Mouse (Mus musculus): ENCODE measurements around the gene Acaa1a.

- no peak for TF ChIP-seq POLR2A (IDR thresholded peaks at IDR 0.05; ENCODE audit: borderline replicate concordance, extremely low read depth, insufficient read depth, insufficient read length, poor library complexity, severe bottlenecking)
- no peak for TF ChIP-seq CTCF (IDR thresholded peaks at IDR 0.05; ENCODE audit: borderline replicate concordance, extremely low read depth, insufficient read depth, insufficient read length)
Observed at GRCm38 (mm10) chr9:119350531-119350930, 11.1 kb downstream of the Acaa1a start.

Data from brain, embryonic 14.5 days (tissue).